Mouse (Mus musculus): ENCODE results near the gene Rhebl1. TPM values are rescaled to one million over a fixed set of nuclear protein-coding genes. Genes with fewer than 3 reads are reported as not detected.

Gene Rhebl1
- polyA plus RNA-seq, 1 experiment from 2014 or later, result 2.9 TPM

DNA sequence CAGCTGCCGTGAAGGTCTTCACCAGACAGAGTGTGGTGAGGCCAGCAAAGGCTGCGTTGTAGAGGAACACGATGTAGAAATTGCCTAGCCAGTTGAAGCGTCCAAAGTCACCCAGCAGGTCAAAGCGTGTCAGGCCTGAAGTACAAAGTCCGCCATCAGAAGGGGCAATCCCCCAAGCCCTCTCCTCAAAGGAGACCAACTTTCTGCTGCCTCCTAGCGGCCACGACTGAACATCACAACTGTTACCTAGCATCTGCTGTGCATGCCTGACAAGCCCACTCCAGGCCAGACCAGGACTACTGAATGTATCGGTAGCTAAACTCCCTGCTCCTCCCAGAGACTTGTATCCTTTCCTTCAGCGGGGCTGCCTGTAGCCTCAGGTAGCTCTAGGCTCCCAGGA, 10.4 kb upstream of the Rhebl1 start:
- Histone ChIP-seq H3K36me3 (replicated peaks) (peaks cover 10% of the 10 kb centered on the region; the same call in 1 of the 2 replicates), H3K9me3 (replicated peaks) (no peaks in the 10 kb centered on the region), H3K27ac (replicated peaks) (no peak overlapping the region), H3K4me2 (no peak overlapping the region), H3K9ac (no peak overlapping the region), H3K4me3 (replicated peaks) (no peak overlapping the region), H3K27me3 (peaks cover 18% of the 10 kb centered on the region), H3K4me1 (replicated peaks) (no peaks in the 10 kb centered on the region)
- ATAC-seq (ENCODE audit: insufficient read depth), result no peak
- WGBS (ENCODE audit: insufficient replicate concordance), result 36% methylated on average over 10 of the region's 10 CpGs

DNA sequence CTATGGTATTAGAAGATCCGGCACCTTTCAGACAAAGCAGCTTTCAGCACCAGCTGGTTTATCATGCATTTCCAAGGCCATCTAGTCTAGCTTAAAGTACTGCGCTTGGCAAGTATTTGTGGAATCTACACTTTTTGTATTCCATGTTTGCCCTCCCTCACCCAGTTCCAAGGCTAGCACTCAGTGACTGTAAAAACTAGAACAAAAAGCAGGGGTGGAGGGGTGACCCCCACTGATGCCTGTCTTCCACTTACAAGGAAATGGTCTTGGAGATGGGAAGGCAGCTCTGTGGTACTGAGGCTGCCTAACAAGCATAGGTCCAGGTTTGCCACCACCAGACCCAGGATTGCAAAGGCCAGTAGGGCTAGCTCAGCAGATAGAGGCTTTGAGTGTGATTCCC, 8.3 kb upstream of the Rhebl1 start:
- Histone ChIP-seq H3K36me3 (replicated peaks) (0 out of 2 replicates have a peak, but pooled peaks cover 5% of the 10 kb centered on the region), H3K27ac (replicated peaks) (no peak overlapping the region), H3K9ac (no peak overlapping the region), H3K9me3 (replicated peaks) (no peaks in the 10 kb centered on the region), H3K4me2 (no peak overlapping the region), H3K4me1 (replicated peaks) (peaks cover 8% of the 10 kb centered on the region; the same call in 1 of the 2 replicates), H3K4me3 (replicated peaks) (no peak overlapping the region), H3K27me3 (peaks cover 38% of the 10 kb centered on the region)
- WGBS (ENCODE audit: insufficient replicate concordance), result 80% methylated on average over 2 of the region's 2 CpGs
- ATAC-seq (ENCODE audit: insufficient read depth), result no peak

DNA sequence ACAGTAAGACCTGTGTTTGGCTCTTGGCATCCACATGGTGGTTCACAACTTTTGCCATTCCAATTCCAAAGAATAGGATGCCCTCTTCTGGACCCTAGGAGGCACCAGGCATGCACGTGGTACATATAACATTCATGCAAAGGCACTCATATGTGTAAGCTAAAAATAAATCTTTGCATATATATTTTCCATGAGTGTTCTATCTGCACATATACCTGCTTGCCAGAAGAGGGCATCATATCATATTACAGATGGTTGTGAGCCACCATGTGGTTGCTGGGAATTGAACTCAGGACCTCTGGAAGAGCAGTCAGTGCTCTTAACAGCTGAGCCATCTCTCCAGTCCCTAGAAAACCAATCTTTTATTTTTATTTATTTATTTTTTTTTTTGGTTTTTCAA, 7.2 kb upstream of the Rhebl1 start:
- Histone ChIP-seq H3K27ac (replicated peaks) (no peak overlapping the region), H3K9me3 (replicated peaks) (no peaks in the 10 kb centered on the region), H3K4me2 (no peak overlapping the region), H3K36me3 (replicated peaks) (0 out of 2 replicates have a peak, but pooled peaks cover 5% of the 10 kb centered on the region), H3K27me3 (peaks cover 49% of the 10 kb centered on the region), H3K9ac (no peak overlapping the region), H3K4me1 (replicated peaks) (peaks cover 19% of the 10 kb centered on the region), H3K4me3 (replicated peaks) (no peak overlapping the region)
- 28% methylated on average over 1 of the region's 1 CpGs for WGBS (ENCODE audit: insufficient replicate concordance)
- no peak for ATAC-seq (ENCODE audit: insufficient read depth)

DNA sequence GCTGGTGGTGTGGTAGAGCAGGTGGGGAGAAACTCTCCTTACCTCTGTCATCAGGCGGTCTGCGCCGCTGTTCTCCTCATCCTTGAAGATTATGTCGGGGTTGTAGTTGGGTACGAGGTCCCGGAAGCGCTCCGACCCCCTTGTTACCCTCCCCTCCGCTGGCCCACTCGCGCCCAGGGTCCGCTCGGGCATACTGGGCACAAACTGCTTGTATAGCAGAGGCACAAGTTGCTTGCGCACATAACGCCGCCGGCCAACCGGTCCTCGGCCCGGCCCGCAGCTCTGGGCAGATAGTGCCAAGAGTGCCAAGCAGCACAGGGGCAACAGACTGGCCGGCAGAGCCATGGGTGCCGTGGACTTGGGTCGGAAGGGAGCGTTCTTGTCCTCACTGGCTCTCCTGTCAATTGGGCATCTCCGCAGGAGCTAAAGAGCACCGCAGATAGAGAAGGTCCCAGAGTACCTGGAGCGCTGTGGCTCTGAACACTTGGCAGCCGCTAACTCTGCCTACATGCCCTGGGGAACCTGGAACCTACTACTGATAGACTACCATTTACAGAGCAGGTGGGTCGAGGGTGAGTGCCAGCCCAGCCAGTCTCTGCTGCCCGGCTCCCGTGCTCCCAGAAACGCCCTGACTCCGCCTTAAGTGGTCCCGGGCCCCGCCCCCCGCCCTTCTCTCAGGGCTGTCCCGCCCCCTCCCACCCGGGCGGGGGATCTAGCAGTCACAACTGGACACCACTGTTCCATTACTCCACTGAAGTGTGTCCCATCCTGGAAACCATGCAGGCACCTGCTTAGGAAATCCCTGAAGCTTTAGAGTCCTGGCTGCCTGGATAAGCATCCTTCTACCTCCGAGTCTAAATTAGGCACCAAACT, 3.8 kb upstream of the Rhebl1 start, which contains the start of gene Dhh:
Dhh (minus strand) TSS at position 613 of the 873 bp plus-strand sequence.
- 2% methylated on average over 41 of the region's 41 CpGs for WGBS (ENCODE audit: insufficient replicate concordance)

DNA sequence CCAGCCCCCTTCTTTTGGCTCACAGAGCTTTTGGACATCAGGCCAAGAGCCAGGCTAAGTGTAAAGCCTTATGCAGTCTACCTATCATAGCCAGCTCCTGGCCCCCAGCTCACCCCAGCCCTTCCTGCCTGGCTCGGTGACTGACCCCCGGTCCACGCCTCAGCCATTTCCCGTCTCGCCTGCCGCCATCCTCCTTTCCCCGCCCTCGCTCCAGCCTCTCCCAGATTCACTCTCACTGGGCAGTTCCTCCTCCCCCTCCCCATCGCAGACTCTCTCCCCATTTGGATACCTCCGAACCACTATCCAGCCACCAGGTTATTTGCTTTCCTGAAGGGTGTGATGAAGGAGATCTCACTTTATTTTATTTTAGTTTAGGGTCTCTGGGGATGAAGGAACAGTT, 3.2 kb upstream of the Rhebl1 start:
- Histone ChIP-seq H3K27ac (replicated peaks) (no peak overlapping the region), H3K9ac (no peak overlapping the region), H3K9me3 (replicated peaks) (no peaks in the 10 kb centered on the region), H3K4me3 (replicated peaks) (no peak overlapping the region), H3K4me1 (replicated peaks) (peaks cover 55% of the 10 kb centered on the region), H3K4me2 (no peak overlapping the region), H3K36me3 (replicated peaks) (no peaks in the 10 kb centered on the region), H3K27me3 (peaks cover 89% of the 10 kb centered on the region)
- WGBS (ENCODE audit: insufficient replicate concordance), result 6% methylated on average over 10 of the region's 10 CpGs
- ATAC-seq (ENCODE audit: insufficient read depth), result no peak

More for the DNA sequence above, 3.8 kb upstream of the Rhebl1 start, which contains the start of gene Dhh:
- Histone ChIP-seq H3K27ac (replicated peaks) (no peak within 1 kb of the TSS), H3K4me2 (peak within 1 kb of the TSS; percentile 32), H3K4me3 (replicated peaks) (0 out of 2 replicates have a peak within 1 kb of the TSS, but pooled peaks have one; percentile 5), H3K27me3 (peaks cover 83% of the 10 kb centered on the region), H3K9ac (no peak within 1 kb of the TSS), H3K36me3 (replicated peaks) (no peaks in the 10 kb centered on the region), H3K9me3 (replicated peaks) (no peaks in the 10 kb centered on the region), H3K4me1 (replicated peaks) (peaks cover 52% of the 10 kb centered on the region)
- ATAC-seq (ENCODE audit: insufficient read depth), result no peak

DNA sequence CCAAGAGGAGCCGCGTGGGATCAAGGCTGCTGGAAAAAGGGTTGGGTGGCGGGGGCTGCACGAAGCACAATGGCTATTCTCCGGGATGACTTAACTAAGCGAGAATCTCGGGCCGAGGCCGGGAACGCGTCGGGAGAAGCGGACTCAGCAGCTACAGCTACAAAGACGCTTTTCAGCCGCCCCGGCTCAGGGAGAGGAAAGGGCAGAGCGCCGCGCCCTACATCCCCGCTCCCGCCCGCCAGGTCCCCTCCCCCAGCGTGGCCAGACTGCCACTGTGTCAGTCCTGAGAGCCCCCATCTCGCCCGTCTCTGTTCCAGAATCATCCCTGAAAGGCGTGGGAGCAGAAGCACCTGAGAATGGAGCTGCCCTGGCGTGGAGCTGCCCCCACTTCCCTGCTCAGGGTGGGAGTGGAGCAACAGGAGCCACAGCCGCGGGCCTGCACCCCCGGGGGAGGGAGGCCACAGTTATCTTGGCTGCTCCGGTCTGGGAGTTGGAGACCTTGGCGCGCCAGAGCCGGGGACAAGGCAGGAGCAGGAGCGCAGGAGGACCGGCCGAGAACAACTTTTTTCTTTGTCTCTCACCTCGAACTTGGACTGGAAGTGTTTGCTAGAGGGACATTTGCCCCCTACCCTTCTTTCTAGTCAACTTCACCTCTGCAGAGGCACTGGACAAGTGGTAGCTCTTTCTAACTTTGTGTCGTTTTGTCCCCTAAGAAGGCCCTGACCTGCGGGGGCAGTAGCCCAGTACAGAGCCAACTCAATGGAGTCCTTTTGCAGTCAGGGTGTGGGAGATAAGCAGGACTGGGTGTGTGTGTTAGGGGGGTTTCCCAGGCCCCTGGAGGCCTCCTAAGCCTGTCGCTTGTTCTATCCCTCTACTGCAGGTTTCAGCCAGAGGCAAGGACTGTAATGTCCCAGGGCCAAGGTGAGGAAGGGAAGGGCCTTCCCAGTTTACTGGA, 1.6 kb upstream of the Rhebl1 start:
- Histone ChIP-seq H3K4me3 (replicated peaks) (peak overlapping the region; percentile 30), H3K36me3 (replicated peaks) (no peaks in the 10 kb centered on the region), H3K4me1 (replicated peaks) (peaks cover 69% of the 10 kb centered on the region), H3K27me3 (peaks cover 98% of the 10 kb centered on the region), H3K4me2 (peak overlapping the region; percentile 54), H3K27ac (replicated peaks) (no peak overlapping the region), H3K9me3 (replicated peaks) (no peaks in the 10 kb centered on the region), H3K9ac (0 out of 2 replicates have a peak overlapping the region, but pooled peaks have one; percentile 18)
- 0 out of 2 replicates have a peak, but pooled peaks have one; percentile 26 for ATAC-seq (ENCODE audit: insufficient read depth)
- WGBS (ENCODE audit: insufficient replicate concordance), result 2% methylated on average over 41 of the region's 41 CpGs

DNA sequence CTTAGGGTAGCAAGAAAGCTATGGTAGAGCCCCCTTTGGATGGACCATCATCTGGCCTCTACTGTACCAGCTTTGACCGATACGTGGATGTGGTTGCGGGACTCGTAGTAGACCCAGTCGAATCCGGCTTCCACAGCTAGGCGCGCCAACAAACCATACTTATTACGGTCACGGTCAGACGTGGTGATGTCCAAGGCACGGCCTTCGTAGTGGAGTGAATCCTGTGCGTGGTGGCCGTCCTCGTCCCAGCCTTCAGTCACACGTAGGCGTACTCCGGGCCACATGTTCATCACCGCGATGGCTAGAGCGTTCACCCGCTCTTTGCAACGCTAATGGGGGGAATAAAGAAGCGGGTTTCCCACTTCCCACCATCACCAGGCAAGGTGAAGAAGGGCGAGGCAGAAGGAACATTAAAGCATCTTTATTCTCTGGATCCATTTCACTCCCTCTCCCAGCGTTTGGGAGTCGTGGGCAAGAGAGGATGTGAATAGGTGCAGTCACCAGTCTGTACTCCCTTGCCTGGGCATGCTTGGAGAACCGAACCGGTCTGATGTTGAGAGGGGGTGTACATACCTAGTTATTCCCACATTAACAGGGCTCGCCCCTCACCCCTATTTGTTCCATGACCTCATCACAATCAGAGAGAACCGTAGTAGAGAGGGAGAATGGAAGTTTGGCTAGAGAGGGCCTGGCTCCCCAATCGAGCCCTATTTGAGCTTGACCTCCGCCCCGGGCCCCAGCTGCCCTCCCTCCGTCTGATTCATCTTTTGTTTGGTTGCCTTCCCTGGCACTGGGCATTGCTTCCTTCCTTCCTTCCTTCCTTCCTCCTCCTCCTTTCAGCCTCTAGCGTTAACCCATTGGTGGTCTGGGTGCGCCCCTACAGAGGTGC, 650 bp upstream of the Rhebl1 start:
- H3K4me1 ChIP-seq (replicated peaks), result peaks cover 69% of the 10 kb centered on the region

DNA sequence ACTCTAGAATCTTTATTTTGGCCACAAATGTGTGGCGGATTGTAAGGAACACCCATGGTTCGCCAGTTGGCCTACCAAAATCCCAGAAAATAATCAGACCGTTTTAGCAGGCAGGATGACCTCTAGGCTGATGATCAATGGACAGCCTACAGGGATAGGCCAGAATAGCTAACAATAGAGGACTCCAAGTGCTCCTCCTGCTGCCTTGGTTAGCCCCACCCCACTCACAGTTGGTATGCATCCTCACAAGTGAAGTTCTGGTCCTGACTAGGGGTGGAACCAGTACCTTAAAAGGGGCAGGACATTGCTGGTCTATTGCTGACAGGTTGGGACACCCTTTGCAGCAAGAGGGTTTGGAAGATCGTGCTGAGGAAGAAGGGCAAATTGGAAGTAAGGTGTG, 1.3 kb downstream of the Rhebl1 start:
- H3K4me3 ChIP-seq (replicated peaks), result no peak overlapping the region
- H3K27me3 ChIP-seq, result peaks cover 79% of the 10 kb centered on the region
- no peak overlapping the region for H3K27ac ChIP-seq (replicated peaks)
- H3K9me3 ChIP-seq (replicated peaks), result no peaks in the 10 kb centered on the region
- no peak overlapping the region for H3K4me2 ChIP-seq
- H3K4me1 ChIP-seq (replicated peaks), result peaks cover 64% of the 10 kb centered on the region
- ATAC-seq (ENCODE audit: insufficient read depth), result no peak
- no peak overlapping the region for H3K9ac ChIP-seq
- H3K36me3 ChIP-seq (replicated peaks), result no peaks in the 10 kb centered on the region
- 49% methylated on average over 4 of the region's 4 CpGs for WGBS (ENCODE audit: insufficient replicate concordance)

More for the DNA sequence above, 650 bp upstream of the Rhebl1 start:
- peak overlapping the region; percentile 52 for H3K4me3 ChIP-seq (replicated peaks)
- no peak for ATAC-seq (ENCODE audit: insufficient read depth)
- no peak overlapping the region for H3K27ac ChIP-seq (replicated peaks)
- 4% methylated on average over 38 of the region's 38 CpGs for WGBS (ENCODE audit: insufficient replicate concordance)
- H3K36me3 ChIP-seq (replicated peaks), result no peaks in the 10 kb centered on the region
- H3K9me3 ChIP-seq (replicated peaks), result no peaks in the 10 kb centered on the region
- H3K27me3 ChIP-seq, result peaks cover 89% of the 10 kb centered on the region
- peak overlapping the region; percentile 72 for H3K4me2 ChIP-seq
- H3K9ac ChIP-seq, result no peak overlapping the region

DNA sequence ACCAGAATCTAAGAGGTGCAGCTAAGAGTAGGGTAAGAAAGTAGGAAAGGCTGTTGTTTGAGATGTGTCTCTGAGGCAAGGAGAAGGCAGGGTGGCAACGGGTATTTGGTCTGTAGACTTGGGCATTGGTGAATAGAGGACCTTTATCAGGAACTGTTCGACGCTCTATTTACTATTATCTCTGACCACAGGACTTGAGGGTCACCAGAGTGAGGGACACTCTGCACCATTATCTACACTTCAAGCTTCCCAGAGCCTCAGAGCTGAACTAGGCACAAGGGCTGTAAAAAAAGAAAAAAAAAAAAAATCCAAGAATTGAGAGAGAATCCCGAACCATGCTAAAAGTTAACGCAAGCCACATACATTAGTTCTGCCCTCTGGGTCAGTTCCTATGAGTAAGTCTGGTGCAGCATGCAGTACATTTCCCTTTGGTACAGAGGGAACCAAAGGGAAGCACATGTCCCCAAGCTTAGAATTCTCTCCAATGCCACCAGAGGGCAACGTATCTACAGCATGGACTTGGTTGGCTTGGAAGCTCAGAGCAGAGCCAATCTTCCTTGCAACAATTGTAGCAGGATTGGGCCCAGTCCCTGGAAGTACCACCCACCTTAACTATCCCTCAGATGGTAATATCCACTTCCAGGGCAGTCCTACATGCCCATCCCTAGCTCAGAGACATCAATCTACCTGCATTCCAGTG, 2.3 kb downstream of the Rhebl1 start:
- Histone ChIP-seq H3K36me3 (replicated peaks) (no peaks in the 10 kb centered on the region), H3K4me3 (replicated peaks) (no peak overlapping the region), H3K27me3 (peaks cover 72% of the 10 kb centered on the region), H3K4me2 (peak overlapping the region; percentile 42; the same call in 1 of the 2 replicates), H3K9me3 (replicated peaks) (no peaks in the 10 kb centered on the region), H3K9ac (no peak overlapping the region), H3K4me1 (replicated peaks) (peaks cover 55% of the 10 kb centered on the region), H3K27ac (replicated peaks) (no peak overlapping the region)
- ATAC-seq (ENCODE audit: insufficient read depth), result 0 out of 2 replicates have a peak, but pooled peaks have one; percentile 32
- WGBS (ENCODE audit: insufficient replicate concordance), result 10% methylated on average over 6 of the region's 6 CpGs

All from liver, embryonic 15.5 days (tissue).